Mouse (Mus musculus) kidney, postnatal 25 days (tissue): ENCODE data around the gene Chic2.

ENCODE experiments used
- DNase-seq, 2 experiments: peaks; one replicate each; pipeline ENCODE4 v3.0.0; 2021; ENCODE audit warnings: mixed read lengths in 2 of 2

The Chic2 gene

GRCm38 (mm10) chr5:75066715-75067114 lies 22.1 kb upstream of the Chic2 start:
- DNase-seq = peak in 1 of 2 experiments; percentile 25

- DNase-seq = no peak
Measured at GRCm38 (mm10) chr5:75063177-75063576, 18.6 kb upstream of the Chic2 start.

DNA sequence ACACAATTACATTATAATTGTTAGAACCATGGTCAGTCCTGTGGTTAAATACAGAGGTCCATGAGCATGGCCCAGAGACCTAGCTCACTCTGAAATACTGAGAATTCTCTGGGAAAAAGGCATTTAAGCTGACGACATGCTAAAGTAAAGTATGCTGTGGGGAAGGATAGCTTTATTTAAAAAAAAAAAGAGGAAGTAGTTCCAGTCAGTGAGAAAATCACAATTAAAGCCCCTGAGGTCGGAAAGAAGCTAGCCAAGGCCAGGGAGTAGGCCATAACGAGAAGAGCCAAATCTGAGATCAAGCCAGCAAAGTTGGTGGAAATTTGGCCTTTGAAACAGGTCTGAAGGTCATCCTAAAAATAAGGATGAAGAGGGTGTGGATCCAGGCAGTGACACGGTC lies 6.5 kb upstream of the Chic2 start:
- no peak for DNase-seq

GRCm38 (mm10) chr5:75046681-75047321 lies 2.2 kb upstream of the Chic2 start:
- peak; percentile 68 to 74 for DNase-seq

DNA sequence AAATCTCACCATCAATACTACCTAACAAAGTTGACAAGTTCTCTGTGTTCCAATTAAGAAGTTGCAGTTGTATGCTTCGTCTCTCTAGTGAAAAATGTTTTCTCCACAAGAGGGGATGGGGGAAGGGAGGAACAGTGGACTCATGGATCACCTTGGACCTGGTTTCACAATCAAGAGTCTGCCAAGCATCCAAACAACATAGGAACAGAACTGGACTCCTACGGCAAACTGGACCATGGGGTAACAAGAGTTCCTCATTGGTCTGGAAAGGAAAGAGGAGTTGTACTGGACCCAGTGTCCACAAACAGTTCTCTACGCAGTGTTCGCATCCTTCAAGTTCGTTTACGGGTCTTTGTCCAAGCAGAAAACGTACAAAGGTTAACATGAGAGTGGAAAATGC lies 797 bp upstream of the Chic2 start:
- DNase-seq = peak in 1 of 2 experiments; percentile 37

- peak in 1 of 2 experiments; percentile 66 for DNase-seq
Measured at GRCm38 (mm10) chr5:75043621-75044301, 813 bp downstream of the Chic2 start.

DNA sequence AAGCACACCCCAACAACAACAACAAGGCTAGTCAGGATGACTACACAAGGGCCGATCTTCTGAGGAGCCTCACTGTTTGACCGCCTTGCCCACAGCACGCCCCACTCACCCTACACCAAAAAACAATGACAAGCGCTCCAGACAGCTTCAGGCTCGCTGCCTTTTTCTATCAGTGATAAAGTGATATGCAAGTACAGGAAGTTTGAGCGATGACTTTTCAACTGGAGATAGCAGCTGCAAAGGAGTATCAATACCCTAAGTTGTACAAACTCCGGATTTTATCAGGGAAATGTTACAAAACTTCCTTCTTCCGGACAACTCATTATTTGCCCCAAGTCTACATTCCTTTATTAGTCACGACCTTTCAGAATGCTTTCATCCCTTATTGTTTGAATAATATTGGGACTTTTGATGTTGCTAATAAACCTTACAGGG lies 1.5 kb downstream of the Chic2 start:
- no peak for DNase-seq

GRCm38 (mm10) chr5:75039307-75039706 lies 5.3 kb downstream of the Chic2 start:
- DNase-seq = no peak

- no peak for DNase-seq
Measured at GRCm38 (mm10) chr5:75035475-75035874, 9.1 kb downstream of the Chic2 start.

GRCm38 (mm10) chr5:75014768-75015167 lies 29.8 kb downstream of the Chic2 start:
- no peak for DNase-seq

DNA sequence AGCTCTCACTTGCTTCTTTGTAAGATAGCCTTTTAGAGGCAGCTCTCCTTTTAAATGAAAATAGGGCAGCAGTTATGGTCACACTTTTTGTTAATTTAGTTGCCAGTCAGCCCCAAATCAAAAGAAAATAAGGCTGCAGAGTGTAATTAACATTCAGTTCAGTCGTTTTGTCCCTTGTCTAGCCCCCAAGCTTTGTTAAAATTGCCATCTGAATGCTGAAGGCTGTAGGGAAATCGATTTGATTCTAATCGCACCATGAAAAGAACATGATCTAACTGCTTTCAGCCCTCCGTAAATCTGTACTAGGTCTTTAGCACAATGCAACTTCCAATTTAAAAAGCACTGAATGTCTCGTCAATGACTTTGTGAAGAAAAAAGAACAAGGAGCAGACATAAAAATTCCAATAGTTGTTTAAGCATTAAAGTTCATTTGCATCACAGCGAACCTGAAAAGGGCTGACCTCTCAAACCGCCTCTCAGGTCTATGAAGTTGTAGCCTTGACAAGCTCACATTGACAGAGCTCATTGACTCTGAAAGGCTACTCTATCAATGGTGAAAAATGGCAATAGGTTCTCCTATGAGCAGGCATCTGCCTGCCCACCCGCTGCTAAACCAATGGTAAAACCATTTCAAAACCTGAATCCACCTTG lies 31.7 kb downstream of the Chic2 start:
- DNase-seq = no peak

DNA sequence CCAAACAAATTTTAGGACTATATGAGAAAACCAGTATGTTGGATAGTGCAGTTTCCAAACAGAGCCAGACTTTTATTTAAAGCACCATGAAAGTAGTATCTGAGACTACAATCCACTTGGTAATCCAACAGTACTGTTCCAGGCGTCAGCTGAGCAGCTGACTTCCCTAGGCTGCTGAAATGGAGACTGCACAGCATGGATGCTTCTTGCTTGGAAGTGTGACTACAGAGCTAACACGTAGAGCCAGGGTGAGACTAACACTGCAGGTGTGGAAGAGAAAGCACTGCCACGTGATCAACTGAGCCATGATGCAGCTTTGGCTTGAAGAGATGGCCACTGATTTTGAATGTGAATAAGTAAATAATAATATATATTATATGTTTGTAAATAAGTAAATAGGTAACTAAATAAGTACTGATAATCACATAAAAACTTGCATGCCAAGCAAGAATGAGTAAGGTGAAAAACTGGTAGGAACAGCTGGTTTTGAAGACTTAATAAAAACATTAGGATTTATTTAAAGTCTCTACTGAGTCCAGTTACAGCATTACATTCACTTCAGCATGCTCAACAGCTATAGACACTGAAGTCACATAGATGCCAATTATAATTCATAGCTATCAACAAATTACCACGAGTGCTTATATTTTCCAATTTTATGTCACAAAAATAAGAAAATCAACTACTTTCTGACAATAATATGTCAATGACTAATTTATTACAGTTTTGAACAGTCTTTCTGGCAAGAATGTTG lies 32.4 kb downstream of the Chic2 start:
- no peak for DNase-seq

GRCm38 (mm10) chr5:75004755-75005154 lies 39.8 kb downstream of the Chic2 start:
- DNase-seq = no peak

DNA sequence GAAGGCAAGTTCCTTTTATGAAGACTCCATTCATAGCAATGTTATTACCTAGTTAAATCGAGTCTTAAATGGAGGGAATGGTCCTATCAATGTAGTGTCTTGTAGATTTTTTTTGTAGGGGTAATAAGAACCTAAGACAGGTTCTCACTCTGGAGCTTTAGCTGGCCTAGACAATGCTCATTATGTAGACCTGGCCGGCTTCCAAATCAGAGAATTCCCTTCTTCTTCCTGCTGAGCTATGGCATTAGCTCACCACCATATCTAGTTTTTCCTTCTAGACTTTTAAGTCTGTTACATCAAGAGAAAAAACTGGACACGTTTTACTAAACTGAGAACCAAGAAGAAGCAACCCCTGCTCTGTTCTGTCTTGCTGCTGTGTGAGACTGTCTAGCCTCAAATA lies 42.5 kb downstream of the Chic2 start:
- peak in 1 of 2 experiments; percentile 27 for DNase-seq

DNA sequence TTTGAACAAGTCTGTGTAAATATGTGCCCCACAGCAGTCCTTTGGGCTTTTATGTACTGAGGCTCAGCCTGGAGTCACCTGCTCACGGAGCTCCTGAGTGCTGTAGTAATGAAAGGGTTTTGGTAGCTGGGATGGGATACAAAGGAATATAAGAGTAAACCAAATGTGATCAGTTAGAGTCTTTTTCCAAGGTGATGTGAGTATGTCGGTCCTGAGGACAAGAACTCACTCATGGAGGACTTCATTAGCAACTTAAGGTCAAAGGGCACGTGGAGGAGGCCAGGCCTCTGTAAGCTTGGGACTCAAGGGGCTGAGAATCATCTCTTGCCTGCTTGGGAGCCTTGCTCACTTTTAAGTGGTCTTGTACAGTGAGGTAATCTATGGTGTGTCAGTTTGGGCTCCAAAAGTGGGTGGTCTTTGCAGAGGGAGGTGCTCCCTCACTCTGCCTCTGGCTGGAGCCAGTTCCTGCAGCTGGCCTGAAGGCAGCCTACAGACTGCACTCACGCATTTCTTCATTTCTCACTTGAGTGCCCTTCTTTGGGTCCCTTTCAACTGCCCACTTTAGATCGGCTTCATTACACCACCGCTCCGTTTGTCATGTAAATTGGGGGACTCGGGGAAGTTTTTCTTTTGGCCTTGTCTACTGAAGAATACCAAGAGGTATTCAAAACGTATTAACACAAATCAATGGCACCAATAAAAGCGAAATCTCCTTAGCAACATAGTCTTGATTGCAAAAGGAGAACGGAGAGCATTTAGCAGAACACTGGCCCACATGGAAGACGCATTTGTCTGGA lies 45.7 kb downstream of the Chic2 start:
- DNase-seq = no peak

GRCm38 (mm10) chr5:74994947-74995346 lies 49.6 kb downstream of the Chic2 start:
- DNase-seq = peak; percentile 34 to 56

- DNase-seq = no peak
Measured at GRCm38 (mm10) chr5:74984101-74984500, 60.5 kb downstream of the Chic2 start.

DNA sequence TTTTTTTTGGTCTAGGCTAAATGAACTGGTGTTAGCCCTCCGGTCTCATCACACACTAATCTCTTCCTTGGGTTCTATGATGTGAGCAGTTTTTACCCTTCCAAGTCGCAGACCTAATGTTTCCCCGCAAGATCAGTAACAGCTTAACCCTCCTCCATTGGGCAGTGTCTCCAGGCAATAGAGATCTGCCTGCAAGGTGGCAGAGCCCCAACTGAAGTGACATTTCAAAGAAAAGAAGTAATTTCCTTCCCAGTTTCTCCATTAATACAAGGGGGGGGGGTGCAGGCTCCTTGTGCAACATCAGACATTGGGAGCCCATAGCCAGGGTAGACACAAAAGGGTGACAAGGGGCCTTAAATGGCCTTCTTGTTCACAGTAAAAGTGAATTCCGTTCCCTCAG lies 64.0 kb downstream of the Chic2 start:
- DNase-seq = no peak

DNA sequence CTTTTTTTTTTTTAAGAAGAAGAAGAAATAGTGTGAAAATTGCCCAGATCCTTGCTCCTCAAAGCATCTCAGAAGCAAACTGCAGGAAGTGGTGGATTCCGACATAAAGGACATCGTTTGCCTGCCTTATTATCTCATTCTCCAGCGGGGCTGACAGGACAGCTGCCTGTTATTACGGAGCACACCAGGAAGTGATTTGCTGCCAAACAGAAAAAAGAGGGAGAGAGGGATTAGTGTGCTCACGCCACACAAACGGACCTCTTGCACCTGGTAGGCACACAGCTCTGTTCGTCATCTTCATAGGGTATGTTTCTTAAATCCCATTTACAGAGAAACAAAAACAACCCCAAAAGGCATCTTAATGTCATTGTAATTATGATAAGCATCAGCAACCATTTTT lies 64.4 kb downstream of the Chic2 start:
- DNase-seq = peak in 1 of 2 experiments; percentile 18

GRCm38 (mm10) chr5:74979586-74979985 lies 65.0 kb downstream of the Chic2 start:
- peak in 1 of 2 experiments; percentile 37 for DNase-seq

GRCm38 (mm10) chr5:74975507-74975906 lies 69.1 kb downstream of the Chic2 start:
- peak in 1 of 2 experiments; percentile 18 for DNase-seq

- DNase-seq = peak; percentile 78 to 90
Measured at GRCm38 (mm10) chr5:74974726-74975411, 69.7 kb downstream of the Chic2 start.
